Mouse (Mus musculus): Measurements from ENCODE around the gene Dennd4b. TPM values are rescaled to one million over a fixed set of nuclear protein-coding genes. Genes with fewer than 3 reads are reported as not detected.
"Not testable (repeated sequence)": the region's sequence is repeated elsewhere in the genome, so short reads cannot be mapped to it uniquely, and the experiment has no call there.

The Dennd4b gene
- polyA plus RNA-seq, 1 experiment from 2014 or later = 6.7 TPM

- no peaks in the 10 kb centered on the region; the same call in 1 of the 2 replicates for H3K36me3 ChIP-seq (ENCODE audit: control insufficient read depth, insufficient read depth)
- H3K27me3 ChIP-seq (replicated peaks; ENCODE audit: control insufficient read depth, insufficient read depth, low read length) = no peaks in the 10 kb centered on the region
- ATAC-seq = no peak
- H3K27ac ChIP-seq (ENCODE audit: low read length) = no peak overlapping the region
- 94% methylated on average over 6 of the region's 6 CpGs for WGBS
- no peaks in the 10 kb centered on the region for H3K9me3 ChIP-seq (ENCODE audit: control insufficient read depth, low read length)
- no peak overlapping the region for H3K9ac ChIP-seq (replicated peaks; ENCODE audit: low read depth, low read length)
- H3K4me2 ChIP-seq (ENCODE audit: low read length) = no peak overlapping the region
- H3K4me3 ChIP-seq (replicated peaks; ENCODE audit: low read length) = no peak overlapping the region
- H3K4me1 ChIP-seq (replicated peaks; ENCODE audit: control insufficient read depth, insufficient read depth, low read length) = peaks cover 22% of the 10 kb centered on the region
Measured at GRCm38 (mm10) chr3:90250791-90251190, 14.2 kb upstream of the Dennd4b start.

GRCm38 (mm10) chr3:90251731-90252226 is 13.2 kb upstream of the Dennd4b start:
- not testable (repeated sequence) for H3K4me3 ChIP-seq (replicated peaks; ENCODE audit: low read length); H3K27ac ChIP-seq (ENCODE audit: low read length); H3K9ac ChIP-seq (replicated peaks; ENCODE audit: low read depth, low read length); H3K4me2 ChIP-seq (ENCODE audit: low read length); H3K9me3 ChIP-seq (ENCODE audit: control insufficient read depth, low read length); ATAC-seq; H3K36me3 ChIP-seq (ENCODE audit: control insufficient read depth, insufficient read depth); H3K27me3 ChIP-seq (replicated peaks; ENCODE audit: control insufficient read depth, insufficient read depth, low read length)
- 95% methylated on average over 7 of the region's 12 CpGs for WGBS
- peaks cover 27% of the 10 kb centered on the region for H3K4me1 ChIP-seq (replicated peaks; ENCODE audit: control insufficient read depth, insufficient read depth, low read length)

GRCm38 (mm10) chr3:90252659-90253058 is 12.3 kb upstream of the Dennd4b start:
- H3K9ac ChIP-seq (replicated peaks; ENCODE audit: low read depth, low read length); H3K36me3 ChIP-seq (ENCODE audit: control insufficient read depth, insufficient read depth); H3K27me3 ChIP-seq (replicated peaks; ENCODE audit: control insufficient read depth, insufficient read depth, low read length); ATAC-seq; H3K9me3 ChIP-seq (ENCODE audit: control insufficient read depth, low read length); H3K4me2 ChIP-seq (ENCODE audit: low read length); H3K4me3 ChIP-seq (replicated peaks; ENCODE audit: low read length); H3K27ac ChIP-seq (ENCODE audit: low read length): not testable (repeated sequence)
- H3K4me1 ChIP-seq (replicated peaks; ENCODE audit: control insufficient read depth, insufficient read depth, low read length) = peaks cover 24% of the 10 kb centered on the region
- 89% methylated on average over 2 of the region's 2 CpGs for WGBS

- not testable (repeated sequence) for H3K9ac ChIP-seq (replicated peaks; ENCODE audit: low read depth, low read length); H3K36me3 ChIP-seq (ENCODE audit: control insufficient read depth, insufficient read depth); H3K27ac ChIP-seq (ENCODE audit: low read length); H3K4me3 ChIP-seq (replicated peaks; ENCODE audit: low read length); H3K4me2 ChIP-seq (ENCODE audit: low read length); H3K9me3 ChIP-seq (ENCODE audit: control insufficient read depth, low read length); H3K27me3 ChIP-seq (replicated peaks; ENCODE audit: control insufficient read depth, insufficient read depth, low read length)
- peaks cover 24% of the 10 kb centered on the region for H3K4me1 ChIP-seq (replicated peaks; ENCODE audit: control insufficient read depth, insufficient read depth, low read length)
- peak; percentile 1 for ATAC-seq
- 68% methylated on average over 1 of the region's 1 CpGs for WGBS
Measured at GRCm38 (mm10) chr3:90253174-90253573, 11.8 kb upstream of the Dennd4b start.

- WGBS = under 1% methylated on average over 38 of the region's 40 CpGs
- H3K27me3 ChIP-seq (replicated peaks; ENCODE audit: control insufficient read depth, insufficient read depth, low read length) = no peaks in the 10 kb centered on the region
- peak; percentile 98 for ATAC-seq
- peaks cover 21% of the 10 kb centered on the region for H3K4me1 ChIP-seq (replicated peaks; ENCODE audit: control insufficient read depth, insufficient read depth, low read length)
- H3K4me2 ChIP-seq (ENCODE audit: low read length) = peak within 1 kb of the TSS; percentile 87
- H3K4me3 ChIP-seq (replicated peaks; ENCODE audit: low read length) = peak within 1 kb of the TSS; percentile 96
- no peaks in the 10 kb centered on the region; the same call in 1 of the 2 replicates for H3K36me3 ChIP-seq (ENCODE audit: control insufficient read depth, insufficient read depth)
- peak within 1 kb of the TSS; percentile 89 for H3K9ac ChIP-seq (replicated peaks; ENCODE audit: low read depth, low read length)
- H3K9me3 ChIP-seq (ENCODE audit: control insufficient read depth, low read length) = no peaks in the 10 kb centered on the region
- peak within 1 kb of the TSS; percentile 60; the same call in 1 of the 2 replicates for H3K27ac ChIP-seq (ENCODE audit: low read length)
Measured at GRCm38 (mm10) chr3:90253653-90254418, 11.1 kb upstream of the Dennd4b start, which contains the start of gene Crtc2. Gene Crtc2, plus strand, starts transcription at chr3:90254163.

GRCm38 (mm10) chr3:90254419-90255193 is 10.4 kb upstream of the Dennd4b start:
- H3K27me3 ChIP-seq (replicated peaks; ENCODE audit: control insufficient read depth, insufficient read depth, low read length) = no peaks in the 10 kb centered on the region
- WGBS = under 1% methylated on average over 37 of the region's 41 CpGs
- peak overlapping the region; percentile 60; the same call in 1 of the 2 replicates for H3K27ac ChIP-seq (ENCODE audit: low read length)
- no peaks in the 10 kb centered on the region for H3K9me3 ChIP-seq (ENCODE audit: control insufficient read depth, low read length)
- peak; percentile 39 for ATAC-seq
- H3K4me1 ChIP-seq (replicated peaks; ENCODE audit: control insufficient read depth, insufficient read depth, low read length) = peaks cover 17% of the 10 kb centered on the region
- peak overlapping the region; percentile 87 for H3K4me2 ChIP-seq (ENCODE audit: low read length)
- H3K36me3 ChIP-seq (ENCODE audit: control insufficient read depth, insufficient read depth) = peaks cover 4% of the 10 kb centered on the region; the same call in 1 of the 2 replicates
- peak overlapping the region; percentile 96 for H3K4me3 ChIP-seq (replicated peaks; ENCODE audit: low read length)
- H3K9ac ChIP-seq (replicated peaks; ENCODE audit: low read depth, low read length) = peak overlapping the region; percentile 89

- Histone ChIP-seq H3K36me3 (ENCODE audit: control insufficient read depth, insufficient read depth) (peaks cover 10% of the 10 kb centered on the region), H3K4me3 (replicated peaks; ENCODE audit: low read length) (peak overlapping the region; percentile 96), H3K9me3 (ENCODE audit: control insufficient read depth, low read length) (no peaks in the 10 kb centered on the region), H3K4me1 (replicated peaks; ENCODE audit: control insufficient read depth, insufficient read depth, low read length) (peaks cover 17% of the 10 kb centered on the region), H3K27ac (ENCODE audit: low read length) (no peak overlapping the region), H3K27me3 (replicated peaks; ENCODE audit: control insufficient read depth, insufficient read depth, low read length) (no peaks in the 10 kb centered on the region), H3K4me2 (ENCODE audit: low read length) (peak overlapping the region; percentile 87), H3K9ac (replicated peaks; ENCODE audit: low read depth, low read length) (peak overlapping the region; percentile 89)
- no peak for ATAC-seq
- 22% methylated on average over 2 of the region's 2 CpGs for WGBS
Measured at GRCm38 (mm10) chr3:90255194-90255565, 9.8 kb upstream of the Dennd4b start.

- Histone ChIP-seq H3K36me3 (ENCODE audit: control insufficient read depth, insufficient read depth) (peaks cover 15% of the 10 kb centered on the region), H3K9ac (replicated peaks; ENCODE audit: low read depth, low read length) (no peak overlapping the region), H3K4me3 (replicated peaks; ENCODE audit: low read length) (no peak overlapping the region), H3K27ac (ENCODE audit: low read length) (no peak overlapping the region), H3K27me3 (replicated peaks; ENCODE audit: control insufficient read depth, insufficient read depth, low read length) (no peaks in the 10 kb centered on the region), H3K9me3 (ENCODE audit: control insufficient read depth, low read length) (no peaks in the 10 kb centered on the region), H3K4me2 (ENCODE audit: low read length) (no peak overlapping the region), H3K4me1 (replicated peaks; ENCODE audit: control insufficient read depth, insufficient read depth, low read length) (peaks cover 17% of the 10 kb centered on the region)
- WGBS = 93% methylated on average over 14 of the region's 14 CpGs
- ATAC-seq = no peak
Measured at GRCm38 (mm10) chr3:90255784-90256353, 9.1 kb upstream of the Dennd4b start.

Data from forebrain, embryonic 16.5 days (tissue).